Mouse (Mus musculus): ENCODE measurements around the gene Ssr2.

Gene Ssr2

GRCm38 (mm10) chr3:88623346-88624135, 47.9 kb downstream of the Ssr2 start:
- DNase-seq (ENCODE audit: low spot score in 2 of 2) = no peak

DNA sequence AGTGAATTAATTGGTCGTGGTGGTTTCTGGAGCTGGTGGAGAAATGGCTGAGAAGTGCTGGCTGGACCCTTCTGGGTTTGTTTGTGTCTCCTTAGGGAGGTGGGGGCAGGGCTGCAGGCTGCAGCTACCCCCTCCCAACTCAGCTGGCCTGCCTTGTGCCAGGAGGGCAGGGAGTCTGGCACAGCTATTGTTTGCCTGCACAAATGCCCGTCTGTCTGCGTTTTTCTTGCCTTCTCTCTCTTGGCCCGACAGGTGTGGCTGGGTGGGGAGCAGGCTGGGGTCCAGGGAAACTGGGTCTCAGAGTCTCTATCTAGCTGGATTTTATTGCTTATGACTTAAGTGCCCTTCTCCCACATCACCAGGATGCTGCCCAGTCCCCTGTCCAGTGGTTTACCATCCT, 48.6 kb downstream of the Ssr2 start:
- no peak for DNase-seq (ENCODE audit: low spot score in 2 of 2)

- DNase-seq (ENCODE audit: low spot score in 2 of 2) = no peak
Observed at GRCm38 (mm10) chr3:88624951-88625350, 49.3 kb downstream of the Ssr2 start.

GRCm38 (mm10) chr3:88625531-88625930, 49.9 kb downstream of the Ssr2 start:
- no peak for DNase-seq (ENCODE audit: low spot score in 2 of 2)

GRCm38 (mm10) chr3:88626316-88626715, 50.6 kb downstream of the Ssr2 start:
- DNase-seq (ENCODE audit: low spot score in 2 of 2) = no peak

GRCm38 (mm10) chr3:88627114-88627513, 51.4 kb downstream of the Ssr2 start:
- DNase-seq (ENCODE audit: low spot score in 2 of 2) = no peak

DNA sequence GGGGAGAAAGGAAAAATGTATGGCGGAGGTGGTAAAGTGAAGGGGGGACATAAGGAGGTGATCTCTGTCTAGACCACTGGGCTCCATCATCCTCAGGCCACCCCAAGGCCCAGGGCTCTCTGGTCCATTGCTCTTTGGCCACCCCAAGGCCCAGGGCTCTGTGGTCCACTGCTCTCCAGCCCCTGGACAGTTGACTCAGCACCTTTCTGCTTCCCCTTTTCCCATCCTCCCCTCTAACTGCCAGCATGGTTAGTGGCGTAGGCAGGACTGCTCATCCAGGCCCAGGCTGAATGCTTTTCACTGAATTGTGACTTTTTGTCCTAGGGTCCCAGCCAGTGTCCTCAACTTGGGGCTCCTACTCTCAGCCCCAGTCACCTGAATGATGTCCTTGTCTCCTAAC, 51.9 kb downstream of the Ssr2 start:
- DNase-seq (ENCODE audit: low spot score in 2 of 2) = no peak

GRCm38 (mm10) chr3:88628766-88629165, 53.1 kb downstream of the Ssr2 start:
- no peak for DNase-seq (ENCODE audit: low spot score in 2 of 2)

DNA sequence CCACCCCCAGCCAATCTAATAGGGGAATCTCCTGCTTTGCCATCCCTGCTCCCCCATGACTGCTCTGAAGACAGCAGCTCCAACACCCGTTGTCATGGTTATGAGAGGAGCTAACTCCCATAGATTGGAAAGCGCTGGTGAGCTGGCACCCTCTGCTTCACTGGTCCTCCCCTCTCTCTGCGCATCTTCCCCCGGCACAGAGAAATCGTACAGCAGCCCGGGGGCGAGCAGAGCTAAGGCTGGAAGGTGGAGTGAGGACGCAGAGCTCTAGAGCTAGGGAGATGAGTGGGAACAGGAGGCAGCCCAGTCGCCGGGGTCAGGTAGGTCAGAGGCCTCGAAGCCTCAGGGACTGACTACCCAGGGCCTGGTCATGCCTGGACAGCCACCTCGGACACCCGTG, 53.6 kb downstream of the Ssr2 start:
- DNase-seq (ENCODE audit: low spot score in 2 of 2) = peak; percentile 73 to 81

DNA sequence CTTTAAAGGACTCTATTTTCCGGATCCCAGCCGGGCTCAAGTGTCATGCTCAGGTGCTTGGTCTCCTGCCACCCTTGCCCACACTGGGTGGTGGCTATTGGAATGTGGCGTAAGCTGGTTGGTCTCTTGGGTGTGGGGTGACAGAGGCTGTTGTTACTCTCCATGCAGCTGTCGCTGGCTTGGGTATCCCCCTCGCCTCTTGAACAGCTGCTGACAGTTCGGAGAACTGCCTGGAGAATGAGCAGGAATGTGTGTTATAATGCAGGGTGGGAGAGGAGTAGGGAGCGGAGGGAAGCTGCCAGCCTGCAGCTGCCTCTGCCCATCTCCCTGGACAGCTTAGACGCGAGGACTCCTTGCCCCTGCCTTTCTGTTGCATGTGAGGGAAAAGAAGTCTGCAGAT, 54.3 kb downstream of the Ssr2 start:
- no peak for DNase-seq (ENCODE audit: low spot score in 2 of 2)

DNA sequence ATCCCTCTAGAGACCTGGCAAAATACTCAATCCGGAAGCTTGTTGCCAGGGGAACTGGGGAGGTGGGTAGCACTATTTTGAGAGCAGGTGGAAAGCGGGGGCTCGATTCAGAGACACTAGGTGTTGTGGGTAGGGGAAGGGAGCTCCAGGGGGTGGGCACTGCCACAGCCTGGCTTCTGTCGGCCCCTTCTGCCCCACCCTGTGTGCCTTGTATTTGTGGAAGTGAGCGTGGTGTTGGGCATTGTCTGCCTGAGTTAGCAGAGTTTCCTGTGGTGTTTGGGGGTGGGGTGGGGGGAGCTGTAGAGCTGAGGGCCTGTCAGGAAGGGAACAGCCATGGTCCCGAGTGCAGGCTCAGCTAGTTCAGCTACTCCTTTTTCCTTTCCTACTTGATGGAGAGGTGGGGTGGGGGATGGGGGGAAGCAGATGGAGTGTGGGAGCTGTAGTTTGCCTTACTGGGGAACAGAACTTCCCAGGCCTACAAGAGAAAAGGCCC, 55.2 kb downstream of the Ssr2 start:
- DNase-seq (ENCODE audit: low spot score in 2 of 2) = no peak

DNA sequence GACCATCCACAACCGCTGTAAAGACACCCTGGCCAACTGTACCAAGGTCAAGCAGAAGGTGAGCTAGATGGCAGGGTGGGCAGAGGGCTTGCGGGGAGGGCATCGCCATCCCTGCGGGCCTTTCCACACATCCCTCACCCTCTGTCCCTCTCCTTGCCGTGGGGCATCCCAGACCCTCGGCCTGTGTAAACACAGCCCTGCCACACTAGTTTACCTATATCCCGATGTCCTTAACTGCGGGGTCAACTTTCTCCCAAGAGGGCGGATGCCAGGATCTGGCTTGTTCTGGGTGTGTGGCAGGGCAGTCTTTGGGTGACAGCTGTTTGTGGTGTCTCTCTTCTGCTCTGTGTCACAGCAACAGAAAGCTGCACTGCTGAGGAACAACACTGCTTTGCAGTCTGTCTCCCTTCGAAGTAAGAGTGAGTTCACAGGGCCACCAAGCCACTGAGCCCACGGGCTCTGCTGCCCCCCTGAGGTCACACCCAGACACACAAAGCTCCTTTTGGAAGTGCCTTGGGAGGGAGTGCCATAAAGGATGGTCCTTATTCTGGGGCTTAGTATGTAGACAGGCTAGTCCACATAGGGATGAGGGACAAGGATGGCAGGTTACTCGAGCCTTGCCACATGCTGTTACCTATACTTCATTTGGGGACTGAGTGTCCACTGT, 56.4 kb downstream of the Ssr2 start:
- DNase-seq (ENCODE audit: low spot score in 2 of 2) = no peak

GRCm38 (mm10) chr3:88633056-88633455, 57.4 kb downstream of the Ssr2 start:
- no peak for DNase-seq (ENCODE audit: low spot score in 2 of 2)

GRCm38 (mm10) chr3:88635506-88636275, 60.0 kb downstream of the Ssr2 start:
- no peak for DNase-seq (ENCODE audit: low spot score in 2 of 2)

GRCm38 (mm10) chr3:88636555-88636986, 60.9 kb downstream of the Ssr2 start:
- no peak for DNase-seq (ENCODE audit: low spot score in 2 of 2)

GRCm38 (mm10) chr3:88637134-88637533, 61.5 kb downstream of the Ssr2 start:
- DNase-seq (ENCODE audit: low spot score in 2 of 2) = no peak
